Mouse (Mus musculus) embryonic facial prominence, embryonic 15.5 days (tissue): ENCODE results near the gene Rad9b. TPM values are rescaled to one million over a fixed set of nuclear protein-coding genes. Genes with fewer than 3 reads are reported as not detected.

Source experiments
- ATAC-seq: fragments of 200-750 bp; cut with Nextera tagmentation; 2 replicates; pipeline ENCODE4 v1.8.0; 2017; ENCODE audit warnings: low read depth, moderate TSS enrichment; ENCODE audit not compliant: insufficient number of reproducible peaks, low FRiP score, low TSS enrichment
- H3K27ac ChIP-seq: fragments of 300-500 bp; sonication (generic); replicated peaks from 2 replicates; pipeline ENCODE4 v1.5.1; 2015; ENCODE audit warnings: mild to moderate bottlenecking, inconsistent platforms
- H3K27me3 ChIP-seq: fragments of 300-500 bp; sonication (generic); 2 replicates; pipeline ENCODE4 v1.6.1; 2015; ENCODE audit warnings: inconsistent platforms
- H3K36me3 ChIP-seq: fragments of 300-500 bp; sonication (generic); 2 replicates; pipeline ENCODE4 v1.6.1; 2015; ENCODE audit warnings: mild to moderate bottlenecking, inconsistent platforms
- H3K4me1 ChIP-seq: fragments of 300-500 bp; sonication (generic); 2 replicates; pipeline ENCODE4 v1.6.1; 2015; ENCODE audit warnings: inconsistent platforms
- H3K4me2 ChIP-seq: fragments of 300-500 bp; sonication (generic); replicated peaks from 2 replicates; pipeline ENCODE4 v1.6.1; 2015; ENCODE audit warnings: mild to moderate bottlenecking, inconsistent platforms
- H3K4me3 ChIP-seq: fragments of 300-500 bp; sonication (generic); replicated peaks from 2 replicates; pipeline ENCODE4 v1.5.1; 2015; ENCODE audit warnings: mild to moderate bottlenecking, inconsistent platforms
- H3K9ac ChIP-seq: fragments of 300-500 bp; sonication (generic); 2 replicates; pipeline ENCODE4 v1.6.1; 2015; ENCODE audit warnings: inconsistent platforms
- H3K9me3 ChIP-seq: fragments of 300-500 bp; sonication (generic); replicated peaks from 2 replicates; pipeline ENCODE4 v1.6.1; 2016; ENCODE audit warnings: inconsistent platforms
- WGBS: fragments of 180-500 bp; shearing (Covaris S2); methylation state at CpG from one replicate; pipeline ENCODE4 v1.1.7; 2015; 5-methylcytosine and 5-hydroxymethylcytosine counted together
- polyA plus RNA-seq: library from polyadenylated mRNA; unstranded; fragments of >200 nt; fragmentation: Nextera tagmentation; extraction: Ambion mirVana; gene quantifications from 2 replicates; pipeline ENCODE4 v1.2.1, GENCODE M21; 2015

Gene Rad9b
- polyA plus RNA-seq, 1 experiment from 2014 or later, result 11.4 TPM

- Histone ChIP-seq H3K4me2 (peak overlapping the region; percentile 74), H3K9me3 (no peaks in the 10 kb centered on the region), H3K27ac (peak overlapping the region; percentile 73), H3K36me3 (no peaks in the 10 kb centered on the region), H3K4me1 (no peaks in the 10 kb centered on the region), H3K9ac (peak overlapping the region; percentile 78), H3K27me3 (no peaks in the 10 kb centered on the region), H3K4me3 (peak overlapping the region; percentile 96)
- under 1% methylated on average over 53 of the region's 57 CpGs for WGBS
- peak; percentile 71 for ATAC-seq
Measured at GRCm38 (mm10) chr5:122354492-122355067, 547 bp upstream of the Rad9b start.

DNA sequence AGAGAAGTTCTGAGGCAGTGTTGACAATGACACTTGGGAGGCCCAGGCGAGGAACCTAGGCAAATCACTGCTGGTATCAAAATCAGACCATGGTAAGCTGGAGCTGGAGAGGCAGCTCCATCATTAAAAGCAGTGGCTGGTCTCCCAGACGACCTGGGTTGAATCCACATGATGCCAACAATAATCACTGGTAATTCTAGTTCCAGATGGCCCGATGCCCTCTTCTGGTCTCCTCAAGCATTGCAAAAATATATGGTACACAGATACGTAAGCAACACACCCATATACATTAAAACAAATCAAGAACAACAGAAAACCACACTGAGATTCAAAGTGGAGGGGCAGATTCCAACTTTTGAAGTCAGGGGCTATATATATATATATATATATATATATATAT is 8.3 kb downstream of the Rad9b start:
- WGBS, result 69% methylated on average over 4 of the region's 4 CpGs
- no peaks in the 10 kb centered on the region for H3K9me3 ChIP-seq
- H3K4me2 ChIP-seq, result no peak overlapping the region
- ATAC-seq, result no peak
- no peaks in the 10 kb centered on the region for H3K36me3 ChIP-seq
- H3K27me3 ChIP-seq, result no peaks in the 10 kb centered on the region
- no peak overlapping the region for H3K9ac ChIP-seq
- no peak overlapping the region for H3K4me3 ChIP-seq
- H3K27ac ChIP-seq, result no peak overlapping the region
- no peaks in the 10 kb centered on the region for H3K4me1 ChIP-seq

DNA sequence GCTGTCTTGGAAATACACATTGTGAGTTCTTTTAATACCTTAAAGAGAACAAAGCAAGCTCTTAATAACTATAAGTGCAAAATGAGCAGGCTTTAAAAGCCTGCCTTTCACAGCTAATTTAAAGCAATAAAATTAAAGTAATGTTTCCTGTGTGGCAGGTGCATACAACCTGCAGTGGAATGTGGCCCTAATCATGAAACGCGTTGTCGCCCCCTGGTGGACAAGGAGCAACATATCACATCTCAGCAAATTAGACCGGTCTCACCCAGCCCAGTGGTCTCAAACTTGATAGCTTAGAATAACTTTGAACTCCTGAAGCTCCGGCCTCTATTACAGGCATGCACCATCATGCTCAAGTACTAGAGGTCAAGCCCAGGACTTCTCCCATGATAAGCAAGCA is 9.8 kb downstream of the Rad9b start:
- Histone ChIP-seq H3K9ac (no peak overlapping the region), H3K4me2 (no peak overlapping the region), H3K4me3 (no peak overlapping the region), H3K9me3 (no peaks in the 10 kb centered on the region), H3K36me3 (no peaks in the 10 kb centered on the region), H3K4me1 (no peaks in the 10 kb centered on the region), H3K27me3 (no peaks in the 10 kb centered on the region), H3K27ac (no peak overlapping the region)
- WGBS, result 7% methylated on average over 5 of the region's 5 CpGs
- ATAC-seq, result no peak

GRCm38 (mm10) chr5:122343768-122344167 is 10.3 kb downstream of the Rad9b start:
- Histone ChIP-seq H3K4me2 (no peak overlapping the region), H3K4me1 (no peaks in the 10 kb centered on the region), H3K4me3 (no peak overlapping the region), H3K9ac (no peak overlapping the region), H3K27ac (no peak overlapping the region), H3K9me3 (no peaks in the 10 kb centered on the region), H3K36me3 (no peaks in the 10 kb centered on the region), H3K27me3 (no peaks in the 10 kb centered on the region)
- WGBS, result 46% methylated on average over 7 of the region's 7 CpGs
- ATAC-seq, result no peak

DNA sequence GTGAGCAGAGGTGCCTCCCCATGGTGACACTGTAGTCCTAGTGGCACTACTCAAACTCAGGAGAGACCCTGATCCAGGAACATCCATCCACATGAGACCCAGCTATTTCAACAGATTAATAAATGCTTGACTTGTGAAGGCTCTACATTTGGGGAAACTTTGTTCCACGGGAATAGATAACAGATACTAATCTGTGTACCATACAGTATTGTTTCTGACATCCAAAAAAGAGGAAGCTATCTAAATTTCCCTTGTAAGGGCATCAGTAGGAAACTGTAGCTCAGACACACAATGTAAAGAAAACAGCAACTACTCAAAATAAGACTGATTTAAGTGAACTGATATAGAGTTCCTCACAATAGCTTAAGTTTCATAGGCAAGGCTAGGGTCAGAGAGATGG is 11.2 kb downstream of the Rad9b start:
- Histone ChIP-seq H3K9ac (no peak overlapping the region), H3K27me3 (no peaks in the 10 kb centered on the region), H3K4me3 (no peak overlapping the region), H3K4me1 (no peaks in the 10 kb centered on the region), H3K4me2 (no peak overlapping the region), H3K36me3 (no peaks in the 10 kb centered on the region), H3K9me3 (no peaks in the 10 kb centered on the region), H3K27ac (no peak overlapping the region)
- WGBS, result 78% methylated on average over 1 of the region's 1 CpGs
- no peak for ATAC-seq

- no peak overlapping the region for H3K4me2 ChIP-seq
- no peaks in the 10 kb centered on the region for H3K27me3 ChIP-seq
- H3K9ac ChIP-seq, result no peak overlapping the region
- WGBS, result 85% methylated on average over 7 of the region's 7 CpGs
- H3K27ac ChIP-seq, result no peak overlapping the region
- H3K4me3 ChIP-seq, result no peak overlapping the region
- no peaks in the 10 kb centered on the region for H3K36me3 ChIP-seq
- H3K4me1 ChIP-seq, result no peaks in the 10 kb centered on the region
- no peaks in the 10 kb centered on the region for H3K9me3 ChIP-seq
- no peak for ATAC-seq
Measured at GRCm38 (mm10) chr5:122336554-122337294, 17.3 kb downstream of the Rad9b start.

DNA sequence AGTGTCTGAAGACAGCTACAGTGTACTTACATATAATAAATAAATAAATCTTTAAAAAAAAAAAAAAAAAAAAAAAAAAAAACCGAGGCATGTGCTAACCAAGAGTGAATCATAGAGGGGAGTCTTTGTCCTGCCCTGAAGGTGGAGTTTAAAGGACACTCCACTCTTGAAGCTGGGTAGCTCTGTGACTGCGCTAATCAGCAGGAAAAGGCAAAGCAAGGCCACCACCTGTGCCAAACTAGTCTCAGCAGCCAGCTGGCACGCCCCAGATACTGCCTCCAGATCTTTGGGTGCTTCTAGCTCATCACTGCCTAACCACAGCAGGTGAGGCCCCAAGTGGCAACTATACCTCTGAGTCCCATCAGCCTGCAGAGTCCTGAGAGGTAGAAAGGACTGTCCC is 19.4 kb downstream of the Rad9b start:
- Histone ChIP-seq H3K36me3 (no peaks in the 10 kb centered on the region), H3K4me3 (no peak overlapping the region), H3K9ac (no peak overlapping the region), H3K4me1 (no peaks in the 10 kb centered on the region), H3K9me3 (no peaks in the 10 kb centered on the region), H3K4me2 (no peak overlapping the region), H3K27ac (no peak overlapping the region), H3K27me3 (no peaks in the 10 kb centered on the region)
- 71% methylated on average over 3 of the region's 3 CpGs for WGBS
- no peak for ATAC-seq

DNA sequence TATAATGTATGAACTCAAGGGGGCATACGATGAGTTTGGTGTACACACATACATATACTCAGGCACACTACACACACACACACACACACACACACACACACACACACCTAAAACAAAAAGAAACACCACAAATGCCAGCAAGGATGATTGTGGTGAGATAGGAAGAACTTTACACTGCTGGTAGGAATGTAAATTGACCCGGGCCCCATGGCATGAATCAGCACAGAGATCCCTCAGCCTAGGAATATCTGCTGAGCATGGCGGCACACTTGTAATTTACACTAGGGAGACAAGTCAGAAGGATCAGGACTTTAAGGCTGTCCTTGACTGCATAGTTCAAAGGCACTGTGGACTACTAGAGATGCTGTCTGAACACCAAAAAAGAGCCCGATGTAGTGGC is 23.8 kb downstream of the Rad9b start:
- no peak overlapping the region for H3K4me3 ChIP-seq
- WGBS, result 79% methylated on average over 4 of the region's 4 CpGs

GRCm38 (mm10) chr5:122327283-122327682 is 26.8 kb downstream of the Rad9b start:
- Histone ChIP-seq H3K27me3 (no peaks in the 10 kb centered on the region), H3K4me3 (no peak overlapping the region), H3K4me1 (no peaks in the 10 kb centered on the region), H3K27ac (no peak overlapping the region), H3K9me3 (no peaks in the 10 kb centered on the region), H3K9ac (no peak overlapping the region), H3K36me3 (peaks cover 21% of the 10 kb centered on the region), H3K4me2 (no peak overlapping the region)
- 76% methylated on average over 3 of the region's 3 CpGs for WGBS
- no peak for ATAC-seq

More for the DNA sequence above, 23.8 kb downstream of the Rad9b start:
- ATAC-seq, result no peak
- H3K4me1 ChIP-seq, result no peaks in the 10 kb centered on the region
- H3K9ac ChIP-seq, result no peak overlapping the region
- no peak overlapping the region for H3K27ac ChIP-seq
- no peaks in the 10 kb centered on the region for H3K9me3 ChIP-seq
- peaks cover 4% of the 10 kb centered on the region; the same call in 1 of the 2 replicates for H3K36me3 ChIP-seq
- H3K27me3 ChIP-seq, result no peaks in the 10 kb centered on the region
- H3K4me2 ChIP-seq, result no peak overlapping the region

DNA sequence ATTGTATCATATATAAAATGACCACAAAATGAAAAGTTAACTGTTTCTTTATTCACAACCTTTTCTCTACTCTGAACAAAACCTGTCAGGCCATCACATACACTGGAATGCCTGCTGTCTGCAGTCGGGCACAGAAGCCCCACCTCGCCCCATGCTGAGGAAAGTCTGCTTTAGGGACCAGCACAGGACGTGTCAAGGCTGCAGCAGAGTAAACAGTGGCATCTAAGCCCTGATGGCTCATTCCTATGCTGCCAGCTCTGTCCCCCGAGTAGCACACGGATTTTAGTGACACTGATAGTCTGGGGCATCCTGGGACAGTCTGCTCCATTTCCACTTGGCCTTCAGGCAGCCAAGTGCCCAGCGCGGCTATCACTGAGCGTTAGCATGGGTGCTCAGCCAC is 28.6 kb downstream of the Rad9b start:
- ATAC-seq, result no peak
- no peak overlapping the region for H3K4me2 ChIP-seq
- no peak overlapping the region for H3K4me3 ChIP-seq
- no peaks in the 10 kb centered on the region for H3K9me3 ChIP-seq
- H3K9ac ChIP-seq, result no peak overlapping the region
- WGBS, result 86% methylated on average over 8 of the region's 8 CpGs
- no peak overlapping the region for H3K27ac ChIP-seq
- H3K36me3 ChIP-seq, result peaks cover 36% of the 10 kb centered on the region
- H3K27me3 ChIP-seq, result no peaks in the 10 kb centered on the region
- no peaks in the 10 kb centered on the region for H3K4me1 ChIP-seq

- Histone ChIP-seq H3K9ac (no peak overlapping the region), H3K27me3 (no peaks in the 10 kb centered on the region), H3K9me3 (no peaks in the 10 kb centered on the region), H3K27ac (no peak overlapping the region), H3K4me1 (no peaks in the 10 kb centered on the region), H3K4me3 (no peak overlapping the region), H3K36me3 (peaks cover 37% of the 10 kb centered on the region), H3K4me2 (no peak overlapping the region)
- ATAC-seq, result no peak
- WGBS, result 89% methylated on average over 23 of the region's 23 CpGs
Measured at GRCm38 (mm10) chr5:122324608-122325431, 29.2 kb downstream of the Rad9b start.
